Mouse (Mus musculus): ENCODE data around the gene Cryaa.
"Not testable (repeated sequence)": the region's sequence is repeated elsewhere in the genome, so short reads cannot be mapped to it uniquely, and the experiment has no call there.

The Cryaa gene

GRCm38 (mm10) chr17:31658468-31659185, 19.0 kb upstream of the Cryaa start, which contains the start of gene U2af1:
Gene U2af1 (minus strand): TSS chr17:31658892.
- CTCF ChIA-PET, result interaction anchor here (0.7 kb wide), 1 partner anchor 863 kb away, joined by 3 read pairs; no protein-coding TSS in a partner anchor

- CTCF ChIA-PET, result no interaction called here
These were observed 16.9 kb upstream of the Cryaa start for GRCm38 (mm10) chr17:31660661-31661250.

DNA sequence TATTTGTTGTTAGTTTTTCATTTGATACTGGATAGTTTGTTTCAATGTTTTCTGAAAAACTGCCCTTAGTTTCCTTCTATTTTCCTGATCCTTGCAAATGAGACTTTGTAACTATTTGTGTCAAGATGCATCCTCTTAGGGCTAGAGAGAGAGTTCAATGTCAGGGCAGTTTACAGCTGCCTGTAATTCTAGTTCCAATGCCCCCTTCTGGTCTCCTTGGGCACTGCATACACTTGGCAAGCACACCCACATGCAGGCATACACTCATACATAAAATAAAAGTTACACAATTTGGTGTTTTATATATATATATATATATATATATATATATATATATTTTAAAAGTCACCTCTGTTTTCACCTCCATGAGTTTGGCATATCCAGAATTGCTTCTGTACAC, 14.8 kb upstream of the Cryaa start:
- CTCF ChIA-PET, result no interaction called here

- CTCF ChIA-PET, result interaction anchor here (0.7 kb wide), 1 partner anchor 168 kb away, joined by 5 read pairs; no protein-coding TSS in a partner anchor
These were observed 12.8 kb upstream of the Cryaa start for GRCm38 (mm10) chr17:31664760-31665159.

- CTCF ChIA-PET, result interaction anchor here (0.7 kb wide), 1 partner anchor 546 kb away, joined by 3 read pairs; no protein-coding TSS in a partner anchor
These were observed 9.3 kb upstream of the Cryaa start for GRCm38 (mm10) chr17:31668306-31668705.

GRCm38 (mm10) chr17:31670163-31670562, 7.4 kb upstream of the Cryaa start:
- CTCF ChIA-PET, result interaction anchor here (1.2 kb wide), 1 partner anchor 10 kb away, joined by 4 read pairs; no protein-coding TSS in a partner anchor

DNA sequence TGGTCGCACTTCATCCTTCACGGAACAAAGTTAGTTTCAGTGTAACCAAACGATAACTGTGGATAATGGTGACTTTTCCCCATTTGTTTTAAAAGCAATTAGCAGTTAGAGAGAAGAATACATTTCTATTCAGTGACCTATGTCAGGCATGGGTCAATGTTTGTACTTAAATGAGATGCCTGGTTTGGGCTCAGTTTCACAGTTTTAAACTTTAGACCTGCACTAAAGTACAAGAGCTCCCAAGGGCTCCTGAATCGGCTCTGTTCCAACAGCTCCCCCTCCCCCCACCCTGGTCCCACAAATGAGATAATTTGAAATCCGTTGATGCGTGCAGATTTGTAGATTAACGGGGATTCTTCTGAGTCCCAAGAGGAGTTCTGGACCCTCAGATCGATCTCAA, 5.9 kb upstream of the Cryaa start:
- CTCF ChIA-PET, result interaction anchor here (0.7 kb wide), 1 partner anchor 189 kb away, joined by 6 read pairs; no protein-coding TSS in a partner anchor

DNA sequence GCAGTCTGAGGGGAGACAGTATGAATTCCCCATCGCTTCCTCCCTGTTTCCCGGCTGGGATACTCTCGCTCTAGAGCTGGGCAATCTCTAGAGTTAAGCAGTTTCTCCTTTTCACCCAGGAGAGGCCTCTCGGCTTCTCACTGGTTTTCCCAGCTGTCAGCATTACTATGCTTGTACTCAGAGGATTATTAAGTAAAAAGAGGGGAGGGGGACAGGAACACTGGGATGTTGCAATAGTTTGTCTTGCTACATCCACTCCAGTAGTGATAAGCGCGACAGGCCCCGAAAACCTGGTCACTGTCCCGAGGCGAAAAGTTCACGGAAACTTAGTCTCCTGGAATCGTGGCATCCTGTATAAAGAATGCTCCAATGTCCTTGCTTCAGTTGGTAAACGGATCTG, 5.3 kb upstream of the Cryaa start:
- CTCF ChIA-PET, result no interaction called here

DNA sequence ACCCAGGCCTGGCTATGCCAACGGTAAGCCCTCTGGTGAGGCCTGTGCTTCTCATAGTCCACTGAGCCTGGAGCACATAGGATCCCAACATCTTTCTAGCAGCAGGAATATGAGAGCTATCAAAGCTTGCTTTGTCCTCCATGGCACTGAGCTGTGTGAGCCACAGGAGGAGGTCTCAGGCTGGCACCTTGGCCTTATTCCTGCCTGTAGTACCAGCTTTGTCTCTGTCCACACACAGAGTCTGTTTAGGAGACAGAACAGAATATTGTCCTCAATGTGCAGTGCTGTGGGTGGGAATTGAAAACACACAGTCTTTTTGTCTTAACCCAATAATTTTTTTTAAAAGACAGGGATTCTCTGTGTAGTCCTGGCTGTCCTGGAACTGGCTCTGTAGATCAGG, 3.2 kb upstream of the Cryaa start:
- CTCF ChIA-PET, result no interaction called here

GRCm38 (mm10) chr17:31680450-31680849, 2.8 kb downstream of the Cryaa start:
- CTCF ChIA-PET, result interaction anchor here (0.6 kb wide), 1 partner anchor 10 kb away, joined by 4 read pairs; no protein-coding TSS in a partner anchor

GRCm38 (mm10) chr17:31685514-31686224, 8.1 kb downstream of the Cryaa start:
- CTCF ChIA-PET, result no interaction called here

- CTCF ChIA-PET, result no interaction called here
These were observed 8.6 kb downstream of the Cryaa start for GRCm38 (mm10) chr17:31686225-31686564.

DNA sequence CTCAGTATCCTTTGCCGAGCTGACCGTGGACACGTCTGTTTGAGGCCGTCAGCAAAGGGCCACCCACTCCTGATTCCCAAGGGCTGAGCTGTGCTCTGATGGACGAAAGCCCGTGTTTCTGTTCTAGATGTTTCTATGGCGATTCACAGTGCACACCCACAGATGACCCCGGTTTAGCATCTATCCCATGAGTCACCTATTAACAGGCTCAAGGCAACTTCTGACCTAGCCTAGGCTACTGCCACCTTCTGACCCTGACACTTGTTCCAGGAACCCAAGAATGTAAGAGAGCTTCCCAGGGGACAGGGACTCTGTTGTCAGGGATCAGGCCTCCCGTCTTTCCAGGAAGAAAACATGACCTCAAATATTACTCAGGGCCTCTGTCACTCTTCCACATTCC, 10.5 kb downstream of the Cryaa start:
- CTCF ChIA-PET, result no interaction called here

- CTCF ChIA-PET, result no interaction called here
These were observed 12.0 kb downstream of the Cryaa start for GRCm38 (mm10) chr17:31689606-31690005.

GRCm38 (mm10) chr17:31692918-31693317, 15.3 kb downstream of the Cryaa start:
- CTCF ChIA-PET, result interaction anchor here (0.5 to 1.1 kb wide), 3 partner anchors 61 to 382 kb away, joined by 3 to 7 read pairs (median 5); no protein-coding TSS in a partner anchor

DNA sequence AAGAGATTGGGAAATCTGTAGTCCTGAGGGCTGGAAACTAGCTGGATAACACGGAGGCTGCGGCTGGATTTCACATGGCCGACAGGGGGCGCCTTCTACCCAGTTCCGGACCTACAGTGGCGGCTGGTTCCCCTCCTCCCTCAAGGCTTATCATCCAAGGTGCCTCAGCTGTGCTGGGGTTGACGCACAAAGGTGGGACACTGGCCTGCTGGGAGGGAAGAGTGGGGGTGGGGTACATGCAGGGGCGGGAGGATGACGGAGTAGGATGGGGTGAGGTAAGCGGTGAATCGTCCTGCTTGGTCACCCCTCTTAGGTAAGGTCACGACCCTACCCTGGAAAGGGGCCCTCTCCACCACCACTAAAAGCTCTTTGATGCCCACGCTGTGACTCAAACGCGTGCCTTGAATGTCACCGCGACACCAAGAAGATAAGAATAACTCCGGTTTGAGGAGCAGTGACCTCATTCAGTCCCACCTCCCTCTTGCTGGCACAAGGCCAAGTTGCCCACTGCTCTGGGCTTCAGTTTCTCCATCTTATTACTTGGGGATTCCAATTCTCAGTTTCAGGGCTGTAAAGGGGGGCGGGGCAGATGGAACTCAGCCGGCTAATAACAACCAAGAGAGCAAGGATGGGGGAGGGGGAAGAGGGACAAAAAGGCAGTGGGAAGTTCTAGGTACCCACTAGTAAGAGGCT, 15.9 kb downstream of the Cryaa start:
- CTCF ChIA-PET, result interaction anchor here (0.5 to 1.1 kb wide), 3 partner anchors 61 to 381 kb away, joined by 3 to 7 read pairs (median 5); no protein-coding TSS in a partner anchor

DNA sequence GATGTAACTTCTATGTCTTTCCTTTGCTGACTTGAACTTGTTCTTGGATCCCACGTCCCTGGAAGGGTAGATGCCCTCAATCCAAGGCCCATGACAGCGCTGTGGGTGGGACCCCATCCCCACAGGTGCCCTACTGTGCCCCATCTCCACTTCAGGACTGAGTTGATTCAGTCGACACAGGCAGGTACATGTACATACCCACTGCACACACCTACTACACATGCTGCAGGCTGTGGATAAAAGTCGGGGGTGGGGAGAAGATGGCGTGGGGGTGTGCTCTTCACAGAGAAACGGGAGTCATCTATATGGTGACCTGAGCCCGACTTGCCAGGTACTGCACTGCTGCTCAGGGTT, 16.4 kb downstream of the Cryaa start:
- CTCF ChIA-PET, result no interaction called here

DNA sequence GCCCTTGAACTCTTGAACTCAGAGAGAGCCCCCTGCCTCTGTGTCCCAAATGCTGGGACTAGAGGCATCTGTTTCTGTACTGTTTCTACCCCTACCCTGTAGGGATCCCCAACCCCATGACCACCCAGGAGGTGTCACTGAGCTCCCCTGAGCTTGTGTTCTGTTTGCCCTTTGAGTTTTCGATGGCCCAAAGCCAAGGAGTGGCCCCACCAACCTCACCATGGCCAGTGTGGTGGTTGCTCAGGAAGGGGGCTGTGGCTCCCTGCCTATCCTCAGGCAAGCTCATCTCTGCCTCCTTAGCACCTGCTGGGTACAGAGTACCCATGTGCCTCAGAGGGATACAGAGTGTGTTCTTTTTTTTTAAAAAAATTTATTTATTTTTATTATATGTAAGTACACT, 17.3 kb downstream of the Cryaa start:
- CTCF ChIA-PET, result no interaction called here

DNA sequence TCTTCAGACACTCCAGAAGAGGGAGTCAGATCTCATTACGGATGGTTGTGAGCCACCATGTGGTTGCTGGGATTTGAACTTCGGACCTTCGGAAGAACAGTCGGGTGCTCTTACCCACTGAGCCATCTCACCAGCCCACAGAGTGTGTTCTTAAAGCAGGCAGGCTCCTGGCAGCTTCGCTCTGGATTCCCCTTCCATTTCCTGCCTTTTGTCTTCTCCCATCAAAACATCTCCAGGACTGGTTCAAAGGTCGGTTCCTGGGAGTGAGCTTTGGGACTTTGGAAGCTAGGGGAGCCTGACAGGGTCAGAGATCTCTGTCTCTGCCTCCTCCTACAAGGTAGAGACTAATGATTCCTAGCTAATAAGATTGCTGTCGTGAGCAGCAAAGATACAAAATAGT, 17.7 kb downstream of the Cryaa start:
- CTCF ChIA-PET, result not testable (repeated sequence)

DNA sequence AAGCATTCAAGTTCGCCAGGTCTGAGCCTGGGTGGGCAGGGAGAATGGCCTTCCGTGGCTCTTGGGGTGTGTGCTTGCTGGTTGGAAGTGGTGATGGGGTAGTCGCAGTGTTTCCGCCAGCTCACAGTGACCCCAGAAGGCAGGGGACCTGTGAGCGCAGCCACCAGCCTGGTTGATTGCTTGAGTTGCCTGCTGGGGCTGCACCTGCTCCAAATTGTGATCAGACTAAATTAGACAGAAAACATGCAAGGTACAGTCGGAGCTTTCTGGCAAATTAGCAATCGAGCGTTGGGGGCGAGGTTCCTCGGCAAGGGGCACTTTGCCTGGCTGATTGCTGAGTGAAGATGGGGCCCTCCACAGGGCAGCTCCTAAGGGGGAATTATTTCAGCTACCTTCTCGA, 20.7 kb downstream of the Cryaa start:
- CTCF ChIA-PET, result interaction anchor here (1.6 kb wide), 1 partner anchor 9 kb away, joined by 3 read pairs; no protein-coding TSS in a partner anchor

DNA sequence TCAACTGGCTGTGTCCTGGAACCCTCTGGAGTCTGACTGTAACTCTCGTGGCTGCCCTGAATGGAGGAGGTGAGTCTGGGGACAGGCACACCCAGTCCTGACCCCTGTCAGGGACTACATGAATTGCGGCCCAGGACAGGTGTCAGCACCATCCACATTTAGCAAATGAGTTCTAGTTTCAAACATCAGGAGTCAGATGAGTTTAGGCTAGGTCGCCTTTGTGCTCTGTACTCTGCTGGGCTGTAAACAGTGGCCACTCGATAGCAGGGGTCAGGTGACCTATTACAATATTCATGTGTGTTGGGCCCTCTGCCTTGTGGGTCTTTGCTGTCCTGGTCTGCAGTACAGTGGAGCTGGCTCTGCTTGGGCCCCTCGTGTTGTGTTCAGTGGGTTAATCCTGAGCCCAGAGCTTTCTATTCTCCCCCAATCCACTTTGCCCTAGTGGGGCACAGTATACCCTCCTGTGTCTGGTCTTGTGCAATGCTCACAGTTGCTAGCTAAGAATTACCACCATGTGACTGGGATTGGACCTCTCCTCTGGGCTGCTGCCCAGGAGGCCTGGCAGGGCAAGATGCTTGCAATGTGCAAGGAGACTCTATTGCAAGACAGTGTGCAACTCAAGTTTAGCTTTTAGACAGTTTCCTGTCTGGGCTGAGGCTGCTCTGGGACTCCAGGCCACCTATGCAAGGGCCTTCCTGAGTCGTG, 25.8 kb downstream of the Cryaa start:
- CTCF ChIA-PET, result interaction anchor here (0.5 kb wide), 1 partner anchor 189 kb away, joined by 3 read pairs; no protein-coding TSS in a partner anchor

All from spleen, embryonic (tissue).